Mouse (Mus musculus) liver, embryonic 12.5 days (tissue): Measurements from ENCODE around the gene Mapk14. TPM values are rescaled to one million over a fixed set of nuclear protein-coding genes. Genes with fewer than 3 reads are reported as not detected.
A peak's percentile ranks its signal among the peaks of the same experiment; 100 is the strongest.

Source experiments
- ATAC-seq: fragments of 200-750 bp; cut with Nextera tagmentation; 2 replicates; pipeline ENCODE4 v1.8.0; 2017; ENCODE audit warnings: moderate number of reproducible peaks, mild to moderate bottlenecking, moderate library complexity
- H3K27ac ChIP-seq: fragments of 300-500 bp; sonication (generic); 2 replicates; pipeline ENCODE4 v1.5.1; 2016; ENCODE audit warnings: mild to moderate bottlenecking
- H3K27me3 ChIP-seq: fragments of 300-500 bp; sonication (generic); replicated peaks from 2 replicates; pipeline ENCODE4 v1.6.1; 2016; ENCODE audit warnings: mild to moderate bottlenecking, moderate library complexity
- H3K36me3 ChIP-seq: fragments of 300-500 bp; sonication (generic); 2 replicates; pipeline ENCODE4 v1.6.1; 2016; ENCODE audit warnings: mild to moderate bottlenecking, moderate library complexity
- H3K4me1 ChIP-seq: fragments of 300-500 bp; sonication (generic); 2 replicates; pipeline ENCODE4 v1.6.1; 2016
- H3K4me2 ChIP-seq: fragments of 300-500 bp; sonication (generic); 2 replicates; pipeline ENCODE4 v1.6.1; 2016; ENCODE audit warnings: mild to moderate bottlenecking, moderate library complexity
- H3K4me3 ChIP-seq: fragments of 300-500 bp; sonication (generic); 2 replicates; pipeline ENCODE4 v1.5.1; 2016; ENCODE audit warnings: mild to moderate bottlenecking, moderate library complexity
- H3K9ac ChIP-seq: fragments of 300-500 bp; sonication (generic); 2 replicates; pipeline ENCODE4 v1.6.1; 2016; ENCODE audit warnings: mild to moderate bottlenecking, moderate library complexity
- H3K9me3 ChIP-seq: fragments of 300-500 bp; sonication (generic); replicated peaks from 2 replicates; pipeline ENCODE4 v1.6.1; 2016; ENCODE audit warnings: mild to moderate bottlenecking, moderate library complexity
- WGBS: fragments of 180-500 bp; shearing (Covaris S2); methylation state at CpG from one replicate; pipeline ENCODE4 v1.1.7; 2016; ENCODE audit not compliant: insufficient replicate concordance; 5-methylcytosine and 5-hydroxymethylcytosine counted together
- polyA plus RNA-seq: library from polyadenylated mRNA; unstranded; fragments of >200 nt; fragmentation: Nextera tagmentation; extraction: Ambion mirVana; gene quantifications from 2 replicates; pipeline ENCODE4 v1.2.1, GENCODE M21; 2016

Gene Mapk14
- polyA plus RNA-seq, result 53.4 and 55.7 TPM in 2 replicates

DNA sequence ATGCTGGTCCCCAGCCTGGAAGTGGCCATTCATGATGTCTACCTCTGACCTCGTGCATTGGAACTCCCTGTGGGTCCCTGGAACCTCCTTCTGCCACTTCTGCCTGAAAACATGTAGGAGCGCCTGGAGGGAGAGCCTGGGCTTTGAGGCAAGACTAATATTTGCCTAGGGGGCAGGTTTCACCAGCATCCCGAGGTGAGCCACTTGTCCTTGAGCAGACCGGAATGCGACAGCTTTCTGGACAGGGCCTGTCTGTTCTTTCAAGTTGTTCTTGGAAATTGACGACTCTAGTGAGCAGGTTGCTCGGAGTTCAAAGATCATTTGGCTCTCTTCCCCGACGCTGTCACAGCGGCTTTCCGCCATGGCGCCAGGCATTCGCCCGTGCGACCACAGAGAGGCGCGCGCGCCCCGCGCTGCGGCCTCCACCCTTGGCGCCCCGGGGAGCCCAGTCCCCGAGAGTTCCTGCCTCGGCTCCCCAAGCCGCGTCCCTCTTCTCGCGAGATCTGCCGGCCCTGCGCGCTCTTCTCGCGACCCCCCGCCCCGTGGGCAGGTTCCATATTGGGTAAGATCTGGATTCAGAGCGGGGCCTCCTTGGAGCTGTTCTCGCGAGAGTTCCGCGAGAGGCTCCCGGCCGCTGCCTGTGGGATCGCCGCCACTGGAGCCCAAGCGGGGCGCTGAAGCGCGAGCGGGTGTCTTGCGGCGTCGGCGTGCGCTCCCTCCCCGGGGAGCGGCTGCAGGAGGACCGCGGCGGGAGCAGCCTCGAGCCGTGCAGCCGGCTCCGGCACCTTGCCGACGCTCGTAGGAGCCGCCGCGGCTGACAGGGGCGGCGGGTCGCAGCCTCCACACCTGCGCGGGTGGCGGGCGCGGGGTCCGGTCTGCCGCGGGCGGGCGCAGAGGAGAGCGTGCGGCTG lies at the start of gene Mapk14:
Gene Mapk14 (plus strand): TSS at position 554 of the 911 bp plus-strand sequence.
- peaks cover 54% of the 10 kb centered on the region for H3K4me1 ChIP-seq

GRCm38 (mm10) chr17:28643697-28644096 lies 47.4 kb upstream of the Mapk14 start:
- Histone ChIP-seq H3K9me3 (no peaks in the 10 kb centered on the region), H3K36me3 (no peaks in the 10 kb centered on the region), H3K4me3 (no peak overlapping the region), H3K27me3 (peaks cover 44% of the 10 kb centered on the region), H3K4me1 (no peaks in the 10 kb centered on the region), H3K27ac (no peak overlapping the region), H3K9ac (no peak overlapping the region), H3K4me2 (no peak overlapping the region)
- 28% methylated on average over 3 of the region's 3 CpGs for WGBS
- ATAC-seq, result no peak

More for the DNA sequence above, at the start of gene Mapk14:
- Histone ChIP-seq H3K27ac (peak within 1 kb of the TSS; percentile 95), H3K4me2 (peak within 1 kb of the TSS; percentile 79), H3K9me3 (no peaks in the 10 kb centered on the region), H3K36me3 (peaks cover 17% of the 10 kb centered on the region), H3K27me3 (no peaks in the 10 kb centered on the region), H3K9ac (peak within 1 kb of the TSS; percentile 98), H3K4me3 (peak within 1 kb of the TSS; percentile 95)
- ATAC-seq, result peak; percentile 92
- WGBS, result under 1% methylated on average over 86 of the region's 86 CpGs

GRCm38 (mm10) chr17:28644112-28644511 lies 47.0 kb upstream of the Mapk14 start:
- H3K27ac ChIP-seq, result no peak overlapping the region

GRCm38 (mm10) chr17:28646221-28646620 lies 44.9 kb upstream of the Mapk14 start:
- Histone ChIP-seq H3K9ac (no peak overlapping the region), H3K4me3 (no peak overlapping the region), H3K27me3 (peaks cover 39% of the 10 kb centered on the region), H3K4me1 (no peaks in the 10 kb centered on the region), H3K9me3 (no peaks in the 10 kb centered on the region), H3K36me3 (no peaks in the 10 kb centered on the region), H3K4me2 (no peak overlapping the region), H3K27ac (no peak overlapping the region)
- WGBS, result 57% methylated on average over 3 of the region's 3 CpGs
- ATAC-seq, result no peak

More at GRCm38 (mm10) chr17:28644112-28644511, 47.0 kb upstream of the Mapk14 start:
- no peak for ATAC-seq
- Histone ChIP-seq H3K36me3 (no peaks in the 10 kb centered on the region), H3K4me3 (no peak overlapping the region), H3K4me1 (no peaks in the 10 kb centered on the region), H3K9ac (no peak overlapping the region), H3K9me3 (no peaks in the 10 kb centered on the region), H3K4me2 (no peak overlapping the region), H3K27me3 (peaks cover 42% of the 10 kb centered on the region)
- 37% methylated on average over 4 of the region's 4 CpGs for WGBS

- Histone ChIP-seq H3K4me3 (no peak overlapping the region), H3K27ac (no peak overlapping the region), H3K36me3 (no peaks in the 10 kb centered on the region), H3K4me2 (no peak overlapping the region), H3K9ac (no peak overlapping the region), H3K9me3 (no peaks in the 10 kb centered on the region), H3K27me3 (peaks cover 15% of the 10 kb centered on the region; the same call in 1 of the 2 replicates), H3K4me1 (no peaks in the 10 kb centered on the region)
- WGBS, result 34% methylated on average over 6 of the region's 6 CpGs
- no peak for ATAC-seq
Observed at GRCm38 (mm10) chr17:28648607-28649370, 42.3 kb upstream of the Mapk14 start.

DNA sequence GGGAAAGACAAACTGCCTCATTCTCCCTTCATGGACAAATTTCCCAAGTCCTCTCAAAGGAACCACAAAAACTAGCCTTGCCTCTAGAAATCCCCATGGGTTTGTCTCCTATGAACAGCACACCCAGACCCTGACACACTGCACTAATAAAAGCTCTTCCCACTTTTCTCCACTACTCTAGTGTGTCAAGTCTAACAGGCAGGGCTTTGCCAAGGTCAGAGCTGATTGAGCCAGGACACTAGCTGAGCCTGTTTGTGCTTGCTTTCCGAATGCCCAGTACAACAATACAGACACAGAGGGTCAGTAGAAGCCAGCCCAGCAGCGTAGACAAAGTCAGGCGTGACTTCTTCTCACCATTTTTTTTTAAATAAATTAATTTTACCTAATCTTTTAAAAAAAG lies 40.9 kb upstream of the Mapk14 start:
- Histone ChIP-seq H3K4me3 (no peak overlapping the region), H3K27me3 (peaks cover 4% of the 10 kb centered on the region; the same call in 1 of the 2 replicates), H3K9ac (no peak overlapping the region), H3K4me2 (no peak overlapping the region), H3K4me1 (no peaks in the 10 kb centered on the region), H3K9me3 (no peaks in the 10 kb centered on the region), H3K27ac (no peak overlapping the region), H3K36me3 (no peaks in the 10 kb centered on the region)
- 65% methylated on average over 3 of the region's 3 CpGs for WGBS
- no peak for ATAC-seq

GRCm38 (mm10) chr17:28657936-28658335 lies 33.2 kb upstream of the Mapk14 start:
- Histone ChIP-seq H3K36me3 (no peaks in the 10 kb centered on the region), H3K27me3 (no peaks in the 10 kb centered on the region; the same call in 1 of the 2 replicates), H3K27ac (no peak overlapping the region), H3K4me1 (no peaks in the 10 kb centered on the region), H3K4me3 (no peak overlapping the region), H3K9ac (no peak overlapping the region), H3K4me2 (no peak overlapping the region), H3K9me3 (no peaks in the 10 kb centered on the region)
- WGBS, result 27% methylated on average over 4 of the region's 4 CpGs
- ATAC-seq, result no peak

GRCm38 (mm10) chr17:28659564-28659963 lies 31.6 kb upstream of the Mapk14 start:
- no peaks in the 10 kb centered on the region for H3K36me3 ChIP-seq
- no peaks in the 10 kb centered on the region for H3K4me1 ChIP-seq
- no peaks in the 10 kb centered on the region for H3K9me3 ChIP-seq
- no peak overlapping the region for H3K9ac ChIP-seq
- ATAC-seq, result no peak
- no peak overlapping the region for H3K27ac ChIP-seq
- WGBS, result 63% methylated on average over 6 of the region's 6 CpGs
- no peak overlapping the region for H3K4me2 ChIP-seq
- H3K4me3 ChIP-seq, result no peak overlapping the region
- no peaks in the 10 kb centered on the region; the same call in 1 of the 2 replicates for H3K27me3 ChIP-seq

- no peak overlapping the region for H3K4me2 ChIP-seq
Observed at GRCm38 (mm10) chr17:28682311-28683084, 8.6 kb upstream of the Mapk14 start.

GRCm38 (mm10) chr17:28683601-28684000 lies 7.5 kb upstream of the Mapk14 start:
- H3K27ac ChIP-seq, result no peak overlapping the region; the same call in 1 of the 2 replicates
- no peak overlapping the region for H3K4me3 ChIP-seq
- peaks cover 6% of the 10 kb centered on the region; the same call in 1 of the 2 replicates for H3K4me1 ChIP-seq
- no peaks in the 10 kb centered on the region for H3K9me3 ChIP-seq
- ATAC-seq, result no peak
- no peaks in the 10 kb centered on the region for H3K27me3 ChIP-seq
- no peak overlapping the region for H3K4me2 ChIP-seq
- no peaks in the 10 kb centered on the region for H3K36me3 ChIP-seq
- H3K9ac ChIP-seq, result no peak overlapping the region
- 47% methylated on average over 1 of the region's 1 CpGs for WGBS

More at GRCm38 (mm10) chr17:28682311-28683084, 8.6 kb upstream of the Mapk14 start:
- Histone ChIP-seq H3K27me3 (no peaks in the 10 kb centered on the region), H3K4me1 (peaks cover 6% of the 10 kb centered on the region; the same call in 1 of the 2 replicates), H3K4me3 (no peak overlapping the region), H3K36me3 (no peaks in the 10 kb centered on the region), H3K27ac (no peak overlapping the region), H3K9me3 (no peaks in the 10 kb centered on the region), H3K9ac (no peak overlapping the region)
- WGBS, result 77% methylated on average over 13 of the region's 13 CpGs
- ATAC-seq, result peak; percentile 54; the same call in 1 of the 2 replicates

DNA sequence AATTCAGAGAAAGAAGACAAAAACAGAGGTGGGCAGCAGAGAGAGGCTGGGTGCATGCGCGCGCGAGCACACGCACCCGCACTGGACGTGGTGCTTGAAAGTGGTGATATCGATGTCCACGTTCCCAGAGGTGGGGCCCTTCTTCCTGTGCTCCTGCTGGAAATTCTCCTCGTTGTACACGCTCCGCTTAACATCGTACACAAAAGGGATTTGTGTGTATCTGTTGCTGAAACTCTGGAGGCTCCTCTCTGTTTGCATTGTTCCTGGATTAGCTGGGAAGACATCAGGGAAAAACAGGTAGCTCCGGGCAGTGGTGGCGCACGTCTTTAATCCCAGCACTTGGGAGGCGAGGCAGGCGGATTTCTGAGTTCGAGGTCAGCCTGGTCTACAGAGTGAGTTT lies 6.5 kb upstream of the Mapk14 start:
- no peak overlapping the region for H3K4me2 ChIP-seq
- WGBS, result 86% methylated on average over 19 of the region's 19 CpGs
- H3K9ac ChIP-seq, result no peak overlapping the region
- H3K4me3 ChIP-seq, result no peak overlapping the region
- H3K27me3 ChIP-seq, result no peaks in the 10 kb centered on the region
- H3K9me3 ChIP-seq, result no peaks in the 10 kb centered on the region
- H3K4me1 ChIP-seq, result peaks cover 13% of the 10 kb centered on the region
- H3K27ac ChIP-seq, result no peak overlapping the region
- no peaks in the 10 kb centered on the region for H3K36me3 ChIP-seq
- no peak for ATAC-seq
